28 mouse cellular contexts compared by ENCODE assay signal in the genomic region with DNA sequence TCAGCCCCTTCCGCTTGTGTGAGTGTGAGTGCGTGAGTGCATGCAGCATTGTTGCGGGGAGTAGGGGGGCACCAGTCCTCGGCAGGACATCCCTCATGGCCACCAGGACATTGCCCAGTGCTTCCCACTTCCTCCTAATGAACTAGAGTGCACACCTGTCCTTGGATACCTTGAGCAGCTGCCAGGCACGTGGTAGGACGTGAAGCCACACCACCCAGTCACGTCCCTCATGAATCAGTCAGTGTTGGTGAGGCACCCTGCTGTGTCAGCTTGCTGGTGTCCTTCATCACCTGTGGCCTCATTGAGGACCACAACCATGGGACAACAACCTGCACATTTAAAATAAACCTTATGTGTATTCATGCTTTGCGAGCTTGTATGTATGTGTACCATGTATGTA. TPM values are rescaled to one million over a fixed set of nuclear protein-coding genes. Genes with fewer than 3 reads are reported as not detected.
DNase-seq lines count a peak whose midpoint lies in the region; ATAC-seq and TF ChIP-seq lines count a peak whose summit lies in the region.
"Had no signal": no experiment of that assay in that cellular context is flagged by ENCODE, and none has a peak within 500 bp of the region (broad histone marks: within the 10 kb centered on the region; RNA-seq: fewer than 3 reads in every experiment).

No protein-coding gene starts in this region.

- H3K27ac ChIP-seq in intestine, postnatal 0 days (ENCODE audit: low read depth, low read length), result peak overlapping the region; percentile 82
- no peak overlapping the region for H3K27ac ChIP-seq in intestine, embryonic 15.5 days
- H3K27ac ChIP-seq in midbrain, embryonic 11.5 days (ENCODE audit: low read depth, low read length), result no peak overlapping the region
- no peak overlapping the region for H3K27ac ChIP-seq in midbrain, embryonic 14.5 days (replicated peaks; ENCODE audit: low read depth, low read length)
- no peak overlapping the region for H3K27ac ChIP-seq in stomach, postnatal 0 days (replicated peaks)
- H3K27ac ChIP-seq: embryonic facial prominence, embryonic 13.5 days; embryonic facial prominence, embryonic 15.5 days; forebrain, embryonic 10.5 days; forebrain, embryonic 12.5 days had no signal

- WGBS in intestine, postnatal 0 days, result 60% methylated on average over 8 of the region's 8 CpGs
- WGBS in intestine, embryonic 15.5 days, result 84% methylated on average over 8 of the region's 8 CpGs
- WGBS in midbrain, embryonic 11.5 days, result 89% methylated on average over 8 of the region's 8 CpGs
- 87% methylated on average over 8 of the region's 8 CpGs for WGBS in midbrain, embryonic 14.5 days
- WGBS in stomach, postnatal 0 days, result 76% methylated on average over 8 of the region's 8 CpGs

- no peak for TF ChIP-seq CTCF in intestine, postnatal 0 days (IDR thresholded peaks at IDR 0.05; ENCODE audit: low read depth)
- TF ChIP-seq CTCF in stomach, postnatal 0 days (IDR thresholded peaks at IDR 0.05; ENCODE audit: low read depth), result no peak

- DNase-seq in midbrain, embryonic 11.5 days (ENCODE audit: low spot score, missing footprints), result peak; percentile 75
- DNase-seq in midbrain, embryonic 14.5 days, result no peak
- peak; percentile 37 for DNase-seq in stomach, postnatal 0 days (ENCODE audit: low spot score)
- no peak for DNase-seq in kidney, postnatal 4 days
- DNase-seq: adrenal gland, postnatal 10 days; adrenal gland, postnatal 25 days; B cell, adult 2 months; cerebellum, adult 11 months; cerebellum, adult 18-20 months; cerebellum, adult 8-10 months; cerebellum, adult 9-11 months; cerebellum, postnatal 14 days; cerebellum, postnatal 36 days; embryo, embryonic 11 days had no signal

- H3K36me3 ChIP-seq in intestine, postnatal 0 days (ENCODE audit: control insufficient read depth, insufficient read depth), result no peaks in the 10 kb centered on the region
- H3K36me3 ChIP-seq in intestine, embryonic 15.5 days, result no peaks in the 10 kb centered on the region
- no peaks in the 10 kb centered on the region for H3K36me3 ChIP-seq in midbrain, embryonic 11.5 days (ENCODE audit: control insufficient read depth, insufficient read depth, low read length)
- no peaks in the 10 kb centered on the region for H3K36me3 ChIP-seq in midbrain, embryonic 14.5 days (ENCODE audit: control insufficient read depth, insufficient read depth, low read length)
- no peaks in the 10 kb centered on the region for H3K36me3 ChIP-seq in stomach, postnatal 0 days (ENCODE audit: control insufficient read depth, insufficient read depth, low read length)
- H3K36me3 ChIP-seq: embryonic facial prominence, embryonic 13.5 days; embryonic facial prominence, embryonic 15.5 days; forebrain, embryonic 10.5 days; forebrain, embryonic 12.5 days; G1E had no signal

- peak; percentile 42 for ATAC-seq in intestine, postnatal 0 days
- no peak for ATAC-seq in intestine, embryonic 15.5 days
- ATAC-seq in midbrain, embryonic 11.5 days (ENCODE audit: low FRiP score), result no peak
- no peak for ATAC-seq in midbrain, embryonic 14.5 days (ENCODE audit: low FRiP score, low TSS enrichment)
- no peak for ATAC-seq in stomach, postnatal 0 days (ENCODE audit: low FRiP score, low TSS enrichment)
- ATAC-seq: activated CD4-positive, CD25-positive, alpha-beta regulatory T cell, adult 4 months; CD4-positive, CD25-positive, alpha-beta regulatory T cell, adult 4 months; forebrain, embryonic 14.5 days; forebrain, embryonic 16.5 days; Patski had no signal

- no peak overlapping the region for H3K4me2 ChIP-seq in intestine, postnatal 0 days (replicated peaks; ENCODE audit: low read depth)
- H3K4me2 ChIP-seq in intestine, embryonic 15.5 days (replicated peaks), result no peak overlapping the region
- no peak overlapping the region for H3K4me2 ChIP-seq in midbrain, embryonic 11.5 days
- H3K4me2 ChIP-seq in midbrain, embryonic 14.5 days (ENCODE audit: low read length), result no peak overlapping the region
- H3K4me2 ChIP-seq in stomach, postnatal 0 days (replicated peaks; ENCODE audit: low read depth), result no peak overlapping the region
- H3K4me2 ChIP-seq: embryonic facial prominence, embryonic 13.5 days; embryonic facial prominence, embryonic 15.5 days; forebrain, embryonic 12.5 days had no signal

- no peak overlapping the region for H3K4me3 ChIP-seq in intestine, postnatal 0 days (ENCODE audit: low read depth, low read length)
- no peak overlapping the region for H3K4me3 ChIP-seq in intestine, embryonic 15.5 days (replicated peaks)
- no peak overlapping the region for H3K4me3 ChIP-seq in midbrain, embryonic 11.5 days (ENCODE audit: low read depth, low read length)
- H3K4me3 ChIP-seq in midbrain, embryonic 14.5 days (replicated peaks; ENCODE audit: low read depth, low read length), result no peak overlapping the region
- no peak overlapping the region for H3K4me3 ChIP-seq in stomach, postnatal 0 days (ENCODE audit: low read depth, low read length)
- H3K4me3 ChIP-seq: embryonic facial prominence, embryonic 13.5 days; embryonic facial prominence, embryonic 15.5 days; erythroblast, embryonic 14.5 days; forebrain, embryonic 10.5 days; forebrain, embryonic 12.5 days had no signal

- H3K9me3 ChIP-seq in intestine, postnatal 0 days (ENCODE audit: control insufficient read depth), result no peaks in the 10 kb centered on the region
- H3K9me3 ChIP-seq in intestine, embryonic 15.5 days, result no peaks in the 10 kb centered on the region
- H3K9me3 ChIP-seq in midbrain, embryonic 11.5 days (ENCODE audit: control insufficient read depth, low read length), result no peaks in the 10 kb centered on the region
- no peaks in the 10 kb centered on the region for H3K9me3 ChIP-seq in midbrain, embryonic 14.5 days (ENCODE audit: control insufficient read depth, low read length)
- no peaks in the 10 kb centered on the region for H3K9me3 ChIP-seq in stomach, postnatal 0 days (ENCODE audit: control insufficient read depth, low read length)
- H3K9me3 ChIP-seq: embryonic facial prominence, embryonic 13.5 days; embryonic facial prominence, embryonic 15.5 days; forebrain, embryonic 10.5 days; forebrain, embryonic 12.5 days; G1E had no signal

- H3K9ac ChIP-seq in intestine, postnatal 0 days (ENCODE audit: low read depth, low read length), result no peak overlapping the region
- no peak overlapping the region for H3K9ac ChIP-seq in intestine, embryonic 15.5 days
- H3K9ac ChIP-seq in midbrain, embryonic 11.5 days (ENCODE audit: low read length), result no peak overlapping the region
- H3K9ac ChIP-seq in midbrain, embryonic 14.5 days (replicated peaks; ENCODE audit: low read length), result no peak overlapping the region
- H3K9ac ChIP-seq in stomach, postnatal 0 days (ENCODE audit: low read length), result no peak overlapping the region
- H3K9ac ChIP-seq: embryonic facial prominence, embryonic 13.5 days; embryonic facial prominence, embryonic 15.5 days; forebrain, embryonic 12.5 days had no signal

- TF ChIP-seq EP300 in stomach, postnatal 0 days (optimal IDR thresholded peaks at IDR 0.05), result no peak

- no peaks in the 10 kb centered on the region for H3K4me1 ChIP-seq in intestine, postnatal 0 days (replicated peaks; ENCODE audit: control insufficient read depth, insufficient read depth, low read length)
- 0 out of 2 replicates have a peak, but pooled peaks cover 6% of the 10 kb centered on the region for H3K4me1 ChIP-seq in intestine, embryonic 15.5 days (replicated peaks)
- H3K4me1 ChIP-seq in midbrain, embryonic 11.5 days (ENCODE audit: control insufficient read depth, insufficient read depth, low read length), result no peaks in the 10 kb centered on the region
- H3K4me1 ChIP-seq in midbrain, embryonic 14.5 days (ENCODE audit: control insufficient read depth, insufficient read depth, low read length), result no peaks in the 10 kb centered on the region
- no peaks in the 10 kb centered on the region; the same call in 1 of the 2 replicates for H3K4me1 ChIP-seq in stomach, postnatal 0 days (replicated peaks; ENCODE audit: control insufficient read depth, insufficient read depth)
- H3K4me1 ChIP-seq: embryonic facial prominence, embryonic 13.5 days; embryonic facial prominence, embryonic 15.5 days; forebrain, embryonic 12.5 days had no signal

- H3K27me3 ChIP-seq in intestine, postnatal 0 days (replicated peaks; ENCODE audit: control insufficient read depth, insufficient read depth, low read length), result no peaks in the 10 kb centered on the region
- no peaks in the 10 kb centered on the region for H3K27me3 ChIP-seq in intestine, embryonic 15.5 days (replicated peaks)
- H3K27me3 ChIP-seq in midbrain, embryonic 11.5 days (ENCODE audit: control insufficient read depth, insufficient read depth, low read length), result no peaks in the 10 kb centered on the region
- no peaks in the 10 kb centered on the region for H3K27me3 ChIP-seq in midbrain, embryonic 14.5 days (ENCODE audit: control insufficient read depth, insufficient read depth, low read length)
- no peaks in the 10 kb centered on the region for H3K27me3 ChIP-seq in stomach, postnatal 0 days (ENCODE audit: control insufficient read depth, insufficient read depth, low read length)
- H3K27me3 ChIP-seq: CH12.LX; embryonic facial prominence, embryonic 13.5 days; embryonic facial prominence, embryonic 15.5 days; forebrain, embryonic 12.5 days; Patski had no signal

RNA-seq across cellular contexts. Expression of a gene that starts 33.5 kb away (rescaled TPM):
- polyA plus RNA-seq in intestine, postnatal 0 days (2015; fragmentation: Nextera tagmentation; extraction: Ambion mirVana), result 171 and 174 TPM in 2 replicates
- polyA plus RNA-seq in intestine, embryonic 15.5 days (2015; fragmentation: Nextera tagmentation; extraction: Ambion mirVana), result 91.3 and 94.3 TPM in 2 replicates
- polyA plus RNA-seq in midbrain, embryonic 11.5 days (2014; fragmentation: Nextera tagmentation; extraction: Ambion mirVana), result 70.5 and 77.9 TPM in 2 replicates
- 125 and 160 TPM in 2 replicates for polyA plus RNA-seq in midbrain, embryonic 14.5 days (2014; fragmentation: Nextera tagmentation; extraction: Ambion mirVana)
- 117 and 120 TPM in 2 replicates for polyA plus RNA-seq in stomach, postnatal 0 days (2015; fragmentation: Nextera tagmentation; extraction: Ambion mirVana)

RNA-seq across cellular contexts. Expression of a gene that starts 41.2 kb away (rescaled TPM):
- polyA plus RNA-seq in intestine, postnatal 0 days (2015; fragmentation: Nextera tagmentation; extraction: Ambion mirVana), result 14.6 and 15.4 TPM in 2 replicates
- polyA plus RNA-seq in intestine, embryonic 15.5 days (2015; fragmentation: Nextera tagmentation; extraction: Ambion mirVana), result 16.4 and 16.9 TPM in 2 replicates
- 38.5 and 39.1 TPM in 2 replicates for polyA plus RNA-seq in midbrain, embryonic 11.5 days (2014; fragmentation: Nextera tagmentation; extraction: Ambion mirVana)
- 41.1 and 47.1 TPM in 2 replicates for polyA plus RNA-seq in midbrain, embryonic 14.5 days (2014; fragmentation: Nextera tagmentation; extraction: Ambion mirVana)
- polyA plus RNA-seq in stomach, postnatal 0 days (2015; fragmentation: Nextera tagmentation; extraction: Ambion mirVana), result 6.7 and 6.8 TPM in 2 replicates

Comparison
In these comparisons a context has a peak if more than half of its experiments do, and no peak if none do; other contexts are left out.
1. DNase-seq: peak in midbrain, embryonic 11.5 days (single experiment) and stomach, postnatal 0 days (single experiment); none in midbrain, embryonic 14.5 days (single experiment) and kidney, postnatal 4 days (0 of 2).